Mouse (Mus musculus) neural tube, embryonic 14.5 days (tissue): ENCODE measurements around the gene Cpne7. TPM values are rescaled to one million over a fixed set of nuclear protein-coding genes. Genes with fewer than 3 reads are reported as not detected.
"Not testable (repeated sequence)": the region's sequence is repeated elsewhere in the genome, so short reads cannot be mapped to it uniquely, and the experiment has no call there.

Source experiments
- ATAC-seq: fragments of 200-750 bp; cut with Nextera tagmentation; 2 replicates; pipeline ENCODE4 v1.8.0; 2017; ENCODE audit warnings: low read depth, mild to moderate bottlenecking, moderate TSS enrichment, moderate library complexity
- H3K27ac ChIP-seq: fragments of 300-500 bp; sonication (generic); 2 replicates; pipeline ENCODE4 v1.5.1; 2014; ENCODE audit warnings: low read depth, mild to moderate bottlenecking, control low read depth, low read length, moderate library complexity, mixed read lengths
- H3K27me3 ChIP-seq: fragments of 300-500 bp; sonication (generic); 2 replicates; pipeline ENCODE4 v1.6.1; 2014; ENCODE audit warnings: low read length; ENCODE audit not compliant: control insufficient read depth, insufficient read depth
- H3K36me3 ChIP-seq: fragments of 300-500 bp; sonication (generic); 2 replicates; pipeline ENCODE4 v1.6.1; 2014; ENCODE audit warnings: low read length, mixed read lengths; ENCODE audit not compliant: control insufficient read depth, insufficient read depth
- H3K4me1 ChIP-seq: fragments of 300-500 bp; sonication (generic); 2 replicates; pipeline ENCODE4 v1.6.1; 2014; ENCODE audit warnings: low read length; ENCODE audit not compliant: control insufficient read depth, insufficient read depth
- H3K4me2 ChIP-seq: fragments of 300-500 bp; sonication (generic); 2 replicates; pipeline ENCODE4 v1.6.1; 2014; ENCODE audit warnings: mild to moderate bottlenecking, low read depth, low read length, control low read depth
- H3K4me3 ChIP-seq: fragments of 300-500 bp; sonication (generic); 2 replicates; pipeline ENCODE4 v1.5.1; 2014; ENCODE audit warnings: low read depth, low read length, control low read depth, mixed read lengths
- H3K9ac ChIP-seq: fragments of 300-500 bp; sonication (generic); replicated peaks from 2 replicates; pipeline ENCODE4 v1.6.1; 2014; ENCODE audit warnings: low read depth, mild to moderate bottlenecking, control low read depth, low read length, mixed read lengths
- H3K9me3 ChIP-seq: fragments of 300-500 bp; sonication (generic); 2 replicates; pipeline ENCODE4 v1.6.1; 2016; ENCODE audit warnings: low read length; ENCODE audit not compliant: control insufficient read depth
- WGBS: fragments of 180-500 bp; shearing (Covaris S2); extraction: QIAGEN DNeasy Blood & Tissue Kit; methylation state at CpG from one replicate; pipeline ENCODE4 v1.1.7; 2014; 5-methylcytosine and 5-hydroxymethylcytosine counted together
- polyA plus RNA-seq: library from polyadenylated mRNA; unstranded; fragments of >200 nt; fragmentation: Nextera tagmentation; extraction: Ambion mirVana; gene quantifications from 2 replicates; pipeline ENCODE4 v1.2.1, GENCODE M21; 2014

Gene Cpne7
- polyA plus RNA-seq, 1 experiment from 2014 or later = 1.8 TPM

- Histone ChIP-seq H3K4me1 (peaks cover 11% of the 10 kb centered on the region), H3K9me3 (no peaks in the 10 kb centered on the region), H3K36me3 (peaks cover 36% of the 10 kb centered on the region), H3K27ac (no peak overlapping the region), H3K4me3 (no peak overlapping the region; the same call in 1 of the 2 replicates), H3K4me2 (no peak overlapping the region), H3K9ac (no peak overlapping the region), H3K27me3 (no peaks in the 10 kb centered on the region)
- WGBS = 74% methylated on average over 4 of the region's 4 CpGs
- no peak for ATAC-seq
These were observed 15.9 kb upstream of the Cpne7 start for GRCm38 (mm10) chr8:123101244-123101643.

- peak within 1 kb of the TSS; percentile 87 for H3K4me2 ChIP-seq
- peaks cover 36% of the 10 kb centered on the region for H3K36me3 ChIP-seq
- no peaks in the 10 kb centered on the region for H3K9me3 ChIP-seq
- WGBS = 2% methylated on average over 56 of the region's 56 CpGs
- H3K27ac ChIP-seq = peak within 1 kb of the TSS; percentile 95
- peak within 1 kb of the TSS; percentile 92 for H3K9ac ChIP-seq
- H3K27me3 ChIP-seq = no peaks in the 10 kb centered on the region
- H3K4me1 ChIP-seq = peaks cover 11% of the 10 kb centered on the region
- peak; percentile 96 for ATAC-seq
- H3K4me3 ChIP-seq = peak within 1 kb of the TSS; percentile 88
These were observed 15.2 kb upstream of the Cpne7 start, which contains the start of gene Rpl13 for GRCm38 (mm10) chr8:123101735-123102685. Gene Rpl13 (plus strand): TSS chr8:123102350.

- peak overlapping the region; percentile 88 for H3K4me3 ChIP-seq
- under 1% methylated on average over 26 of the region's 26 CpGs for WGBS
- peaks cover 11% of the 10 kb centered on the region for H3K4me1 ChIP-seq
- H3K9me3 ChIP-seq, H3K27me3 ChIP-seq: not testable (repeated sequence)
- peak overlapping the region; percentile 87 for H3K4me2 ChIP-seq
- peak overlapping the region; percentile 92 for H3K9ac ChIP-seq
- H3K36me3 ChIP-seq = peaks cover 29% of the 10 kb centered on the region
- peak overlapping the region; percentile 95 for H3K27ac ChIP-seq
- peak; percentile 22; the same call in 1 of the 2 replicates for ATAC-seq
These were observed 14.3 kb upstream of the Cpne7 start for GRCm38 (mm10) chr8:123102855-123103254.

- 17% methylated on average over 14 of the region's 15 CpGs for WGBS
- H3K9me3 ChIP-seq = no peaks in the 10 kb centered on the region
- H3K36me3 ChIP-seq = peaks cover 25% of the 10 kb centered on the region
- peak overlapping the region; percentile 88 for H3K4me3 ChIP-seq
- peak overlapping the region; percentile 92 for H3K9ac ChIP-seq
- no peaks in the 10 kb centered on the region for H3K27me3 ChIP-seq
- ATAC-seq = no peak
- 0 out of 2 replicates have a peak overlapping the region, but pooled peaks have one; percentile 4 for H3K27ac ChIP-seq
- H3K4me1 ChIP-seq = peaks cover 11% of the 10 kb centered on the region
- H3K4me2 ChIP-seq = peak overlapping the region; percentile 87
These were observed 13.9 kb upstream of the Cpne7 start for GRCm38 (mm10) chr8:123103285-123103684.

- no peaks in the 10 kb centered on the region for H3K9me3 ChIP-seq
- peak overlapping the region; percentile 92; the same call in 1 of the 2 replicates for H3K9ac ChIP-seq
- no peak overlapping the region; the same call in 1 of the 2 replicates for H3K4me2 ChIP-seq
- no peak overlapping the region for H3K27ac ChIP-seq
- H3K4me3 ChIP-seq = peak overlapping the region; percentile 88; the same call in 1 of the 2 replicates
- 79% methylated on average over 6 of the region's 6 CpGs for WGBS
- peaks cover 23% of the 10 kb centered on the region for H3K36me3 ChIP-seq
- ATAC-seq = no peak
- H3K27me3 ChIP-seq = no peaks in the 10 kb centered on the region
- H3K4me1 ChIP-seq = peaks cover 11% of the 10 kb centered on the region
These were observed 13.0 kb upstream of the Cpne7 start for GRCm38 (mm10) chr8:123104046-123104767.

GRCm38 (mm10) chr8:123105553-123106326 is 11.4 kb upstream of the Cpne7 start:
- Histone ChIP-seq H3K9ac (no peak overlapping the region), H3K4me2 (no peak overlapping the region), H3K27ac (no peak overlapping the region)

GRCm38 (mm10) chr8:123106531-123106930 is 10.6 kb upstream of the Cpne7 start:
- ATAC-seq = no peak
- H3K36me3 ChIP-seq = peaks cover 23% of the 10 kb centered on the region
- peaks cover 11% of the 10 kb centered on the region for H3K4me1 ChIP-seq
- no peaks in the 10 kb centered on the region for H3K9me3 ChIP-seq
- H3K4me2 ChIP-seq = no peak overlapping the region
- WGBS = 61% methylated on average over 2 of the region's 2 CpGs
- no peaks in the 10 kb centered on the region for H3K27me3 ChIP-seq
- H3K9ac ChIP-seq = no peak overlapping the region
- no peak overlapping the region for H3K27ac ChIP-seq
- no peak overlapping the region for H3K4me3 ChIP-seq

More at GRCm38 (mm10) chr8:123105553-123106326, 11.4 kb upstream of the Cpne7 start:
- ATAC-seq = no peak
- Histone ChIP-seq H3K27me3 (no peaks in the 10 kb centered on the region), H3K4me3 (no peak overlapping the region), H3K9me3 (no peaks in the 10 kb centered on the region), H3K36me3 (peaks cover 23% of the 10 kb centered on the region), H3K4me1 (peaks cover 11% of the 10 kb centered on the region)
- 71% methylated on average over 5 of the region's 5 CpGs for WGBS

- Histone ChIP-seq H3K36me3 (peaks cover 23% of the 10 kb centered on the region), H3K4me3 (no peak overlapping the region), H3K9me3 (no peaks in the 10 kb centered on the region), H3K27ac (no peak overlapping the region), H3K27me3 (no peaks in the 10 kb centered on the region), H3K4me1 (peaks cover 11% of the 10 kb centered on the region), H3K9ac (no peak overlapping the region), H3K4me2 (no peak overlapping the region)
- 78% methylated on average over 1 of the region's 1 CpGs for WGBS
- no peak for ATAC-seq
These were observed 9.2 kb upstream of the Cpne7 start for GRCm38 (mm10) chr8:123108010-123108409.
